Mouse (Mus musculus) bone marrow, adult 2 months (tissue): ENCODE data around the gene Nnat.

Source experiments
- CTCF ChIP-seq: fragments of 200-500 bp; IDR thresholded peaks from 2 replicates; pipeline ENCODE4 v1.5.1; 2011; ENCODE audit warnings: low read length, control low read depth; ENCODE audit not compliant: control insufficient read depth, insufficient read depth
- POLR2A ChIP-seq: fragments of 200-500 bp; IDR thresholded peaks from 2 replicates; pipeline ENCODE4 v1.6.1; 2011; ENCODE audit warnings: low read depth, mild to moderate bottlenecking, control low read depth, low read length, borderline replicate concordance; ENCODE audit not compliant: control insufficient read depth

GRCm38 (mm10) chr2:157546686-157547085, 13.2 kb upstream of the Nnat start:
- no peak for TF ChIP-seq CTCF
- no peak for TF ChIP-seq POLR2A
